Mouse (Mus musculus): ENCODE measurements around the gene Banp. TPM values are rescaled to one million over a fixed set of nuclear protein-coding genes. Genes with fewer than 3 reads are reported as not detected.

Banp gene
- total and polyA plus RNA-seq, 2 experiments from 2014 or later: 10.6 to 27.9 TPM

DNA sequence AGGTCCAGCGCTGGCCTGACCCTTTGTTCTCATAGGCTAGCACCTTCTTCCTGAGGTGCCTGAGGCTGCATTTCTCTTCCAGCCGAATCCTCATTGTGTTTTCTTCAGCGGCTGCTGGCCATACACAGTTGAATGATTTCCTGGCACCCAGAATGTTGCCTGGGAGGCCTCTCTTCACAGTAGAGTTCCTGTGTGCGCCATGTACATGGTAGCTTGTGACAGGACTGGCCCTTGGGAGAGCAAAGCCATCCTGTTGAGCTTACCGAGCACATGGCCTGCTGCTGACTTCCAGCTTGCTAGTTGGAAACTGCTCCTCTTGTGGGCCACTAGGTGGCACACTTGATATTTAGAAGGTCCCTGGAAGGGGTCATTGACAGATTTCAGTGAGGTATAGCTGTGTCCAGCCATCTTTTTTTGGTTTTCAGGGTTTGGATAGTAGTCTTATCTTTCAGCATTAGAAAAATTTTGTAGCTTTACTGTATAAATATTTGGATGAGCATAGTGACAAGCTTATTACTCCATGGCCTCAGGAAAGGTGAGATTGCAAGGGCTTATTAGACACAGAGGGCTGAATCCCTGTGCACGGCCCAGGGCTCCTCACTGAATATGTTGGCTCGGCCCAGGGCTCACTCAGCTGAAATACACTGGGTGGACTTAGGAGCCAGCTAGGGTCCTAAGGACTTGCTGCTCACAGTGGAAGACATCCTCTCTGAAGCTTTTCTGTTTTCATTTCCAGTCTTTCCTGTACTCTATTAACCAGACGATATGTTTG is 28.5 kb downstream of the Banp start:
- H3K9ac ChIP-seq (replicated peaks; ENCODE audit: low read depth, low read length): no peak overlapping the region
- 64% methylated on average over 8 of the region's 8 CpGs for WGBS
- H3K4me3 ChIP-seq (ENCODE audit: low read depth, low read length): no peak overlapping the region
- peak; percentile 92 for TF ChIP-seq CTCF (IDR thresholded peaks at IDR 0.05; ENCODE audit: low read depth)
- no peak for TF ChIP-seq EP300 (IDR thresholded peaks at IDR 0.05; ENCODE audit: low read depth)
- no peaks in the 10 kb centered on the region for H3K4me1 ChIP-seq (ENCODE audit: control insufficient read depth, insufficient read depth)
- no peaks in the 10 kb centered on the region for H3K27me3 ChIP-seq (ENCODE audit: control insufficient read depth, insufficient read depth, low read length)
- no peaks in the 10 kb centered on the region for H3K9me3 ChIP-seq (replicated peaks; ENCODE audit: control insufficient read depth, low read length)
- DNase-seq (ENCODE audit: low spot score) (peak; percentile 87), ATAC-seq (ENCODE audit: insufficient read depth, low read depth) (peak; percentile 66)
- H3K4me2 ChIP-seq (ENCODE audit: low read depth, low read length): no peak overlapping the region
- no peak overlapping the region for H3K27ac ChIP-seq (ENCODE audit: low read depth)
- peaks cover 55% of the 10 kb centered on the region for H3K36me3 ChIP-seq (replicated peaks; ENCODE audit: control insufficient read depth, insufficient read depth, low read length)

DNA sequence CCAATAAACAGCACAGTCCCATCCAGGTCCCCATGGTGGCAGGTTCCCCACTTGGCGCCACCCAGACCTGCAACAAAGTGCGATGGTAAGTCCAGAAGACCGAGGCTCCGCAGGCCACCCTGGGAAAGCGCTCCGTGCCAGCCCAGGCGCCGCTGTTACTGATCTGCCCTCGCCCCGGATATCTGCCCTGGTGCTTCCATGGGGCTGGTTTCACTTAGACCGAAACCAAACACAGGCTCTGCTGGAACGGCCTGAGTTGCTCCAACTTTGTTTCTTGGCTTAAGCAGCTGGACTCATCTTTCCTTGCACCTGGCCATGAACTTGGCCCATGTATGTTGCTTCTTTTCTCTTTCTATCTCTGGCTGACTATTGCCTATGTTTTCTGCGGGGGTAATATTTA is 29.1 kb downstream of the Banp start:
- DNase-seq (ENCODE audit: low spot score): no peak
- Histone ChIP-seq H3K4me2 (ENCODE audit: low read depth, low read length) (no peak overlapping the region), H3K27me3 (ENCODE audit: control insufficient read depth, insufficient read depth, low read length) (no peaks in the 10 kb centered on the region), H3K9ac (replicated peaks; ENCODE audit: low read depth, low read length) (no peak overlapping the region), H3K4me3 (ENCODE audit: low read depth, low read length) (no peak overlapping the region), H3K4me1 (ENCODE audit: control insufficient read depth, insufficient read depth) (no peaks in the 10 kb centered on the region), H3K27ac (ENCODE audit: low read depth) (no peak overlapping the region), H3K36me3 (replicated peaks; ENCODE audit: control insufficient read depth, insufficient read depth, low read length) (peaks cover 61% of the 10 kb centered on the region), H3K9me3 (replicated peaks; ENCODE audit: control insufficient read depth, low read length) (no peaks in the 10 kb centered on the region)
- 92% methylated on average over 13 of the region's 13 CpGs for WGBS
- no peak for ATAC-seq (ENCODE audit: insufficient read depth, low read depth)
- no peak for TF ChIP-seq CTCF (IDR thresholded peaks at IDR 0.05; ENCODE audit: low read depth)
- TF ChIP-seq EP300 (IDR thresholded peaks at IDR 0.05; ENCODE audit: low read depth): no peak

DNA sequence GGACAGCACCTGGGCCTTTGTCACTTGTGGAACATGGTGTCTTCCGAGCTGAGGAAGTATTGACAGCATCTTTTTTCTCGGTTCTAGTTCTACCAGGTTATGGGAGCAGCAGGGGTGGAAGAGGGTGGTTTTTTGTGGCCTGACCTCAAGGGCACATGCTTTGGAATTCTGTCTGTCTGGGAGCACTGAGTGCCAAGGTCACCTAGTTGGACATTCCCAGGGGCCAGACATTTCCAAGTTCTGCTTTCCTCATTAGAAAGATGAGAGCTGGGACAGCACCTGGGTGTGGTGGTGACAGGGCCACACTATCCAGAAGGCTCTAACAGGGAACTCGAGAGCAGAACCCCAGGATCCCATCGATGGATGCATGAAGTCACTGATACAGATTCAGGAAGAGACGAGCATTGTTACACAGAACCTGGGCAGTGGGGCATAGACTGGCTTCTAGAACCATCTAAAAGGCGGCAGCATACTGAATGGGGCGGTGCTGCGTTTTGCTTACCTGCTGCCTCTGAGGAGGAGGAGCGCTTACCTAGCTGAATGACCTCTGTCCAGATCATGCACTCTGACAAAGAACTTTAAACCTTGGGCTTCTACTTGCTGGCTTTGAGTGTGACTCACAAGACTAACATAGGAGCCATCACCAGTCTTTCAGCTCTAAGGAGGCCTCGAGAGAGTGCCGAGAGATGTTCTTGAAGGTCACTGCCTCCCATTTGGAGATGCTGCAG is 31.4 kb downstream of the Banp start:
- H3K4me1 ChIP-seq (ENCODE audit: control insufficient read depth, insufficient read depth): no peaks in the 10 kb centered on the region
- DNase-seq (ENCODE audit: low spot score) (no peak), ATAC-seq (ENCODE audit: insufficient read depth, low read depth) (no peak)
- TF ChIP-seq EP300 (IDR thresholded peaks at IDR 0.05; ENCODE audit: low read depth) (no peak), CTCF (IDR thresholded peaks at IDR 0.05; ENCODE audit: low read depth) (no peak)
- H3K4me2 ChIP-seq (ENCODE audit: low read depth, low read length): no peak overlapping the region
- WGBS: 74% methylated on average over 11 of the region's 11 CpGs
- no peak overlapping the region for H3K27ac ChIP-seq (ENCODE audit: low read depth)
- H3K27me3 ChIP-seq (ENCODE audit: control insufficient read depth, insufficient read depth, low read length): no peaks in the 10 kb centered on the region
- no peak overlapping the region for H3K4me3 ChIP-seq (ENCODE audit: low read depth, low read length)
- no peaks in the 10 kb centered on the region for H3K9me3 ChIP-seq (replicated peaks; ENCODE audit: control insufficient read depth, low read length)
- no peak overlapping the region for H3K9ac ChIP-seq (replicated peaks; ENCODE audit: low read depth, low read length)
- H3K36me3 ChIP-seq (replicated peaks; ENCODE audit: control insufficient read depth, insufficient read depth, low read length): peaks cover 49% of the 10 kb centered on the region

DNA sequence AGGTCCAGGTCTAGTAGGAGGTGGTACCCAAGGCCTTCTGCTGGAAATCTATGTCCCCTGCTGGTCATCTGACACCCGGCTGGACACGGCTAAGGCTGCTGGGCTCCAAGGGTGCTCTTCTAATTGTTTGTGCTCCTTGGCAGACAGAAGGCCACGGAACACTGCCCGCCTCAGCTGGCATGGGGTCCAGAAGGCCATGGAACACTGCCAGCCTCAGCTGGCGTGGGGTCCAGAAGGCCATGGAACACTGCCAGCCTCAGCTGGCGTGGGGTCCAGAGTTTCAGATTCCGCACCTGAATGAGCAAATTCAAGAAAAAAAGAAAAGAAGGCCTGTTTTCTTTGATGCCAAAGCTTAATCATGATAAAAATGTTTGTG is 32.0 kb downstream of the Banp start:
- 59% methylated on average over 7 of the region's 7 CpGs for WGBS
- Histone ChIP-seq H3K4me3 (ENCODE audit: low read depth, low read length) (no peak overlapping the region), H3K27me3 (ENCODE audit: control insufficient read depth, insufficient read depth, low read length) (no peaks in the 10 kb centered on the region), H3K4me2 (ENCODE audit: low read depth, low read length) (no peak overlapping the region), H3K9me3 (replicated peaks; ENCODE audit: control insufficient read depth, low read length) (no peaks in the 10 kb centered on the region), H3K4me1 (ENCODE audit: control insufficient read depth, insufficient read depth) (no peaks in the 10 kb centered on the region), H3K9ac (replicated peaks; ENCODE audit: low read depth, low read length) (no peak overlapping the region), H3K36me3 (replicated peaks; ENCODE audit: control insufficient read depth, insufficient read depth, low read length) (peaks cover 43% of the 10 kb centered on the region), H3K27ac (ENCODE audit: low read depth) (no peak overlapping the region)
- TF ChIP-seq EP300 (IDR thresholded peaks at IDR 0.05; ENCODE audit: low read depth): no peak
- TF ChIP-seq CTCF (IDR thresholded peaks at IDR 0.05; ENCODE audit: low read depth): no peak
- no peak for ATAC-seq (ENCODE audit: insufficient read depth, low read depth)
- DNase-seq (ENCODE audit: low spot score): no peak

DNA sequence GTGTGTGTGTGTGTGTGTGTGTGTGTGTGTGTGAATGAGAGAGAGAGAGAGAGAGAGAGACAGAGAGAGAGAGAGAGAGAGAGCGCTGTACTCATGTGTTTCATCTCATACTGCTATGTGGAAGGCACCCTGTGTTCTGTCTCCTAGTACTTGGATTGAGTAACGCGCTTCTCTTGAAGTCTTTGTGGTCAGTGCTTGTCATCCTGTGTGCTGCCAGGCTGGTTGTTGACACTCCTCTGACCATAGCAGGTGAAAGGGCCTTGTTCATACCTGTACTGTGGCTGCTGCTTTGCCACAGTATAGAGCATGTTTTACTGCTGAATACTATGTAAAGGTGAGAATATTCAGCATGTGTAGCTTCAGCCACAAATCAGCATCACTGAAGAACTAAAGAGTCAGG is 36.1 kb downstream of the Banp start:
- Histone ChIP-seq H3K9ac (replicated peaks; ENCODE audit: low read depth, low read length) (no peak overlapping the region), H3K36me3 (replicated peaks; ENCODE audit: control insufficient read depth, insufficient read depth, low read length) (peaks cover 55% of the 10 kb centered on the region), H3K4me1 (ENCODE audit: control insufficient read depth, insufficient read depth) (no peaks in the 10 kb centered on the region), H3K4me2 (ENCODE audit: low read depth, low read length) (no peak overlapping the region), H3K9me3 (replicated peaks; ENCODE audit: control insufficient read depth, low read length) (no peaks in the 10 kb centered on the region), H3K4me3 (ENCODE audit: low read depth, low read length) (no peak overlapping the region), H3K27ac (ENCODE audit: low read depth) (no peak overlapping the region), H3K27me3 (ENCODE audit: control insufficient read depth, insufficient read depth, low read length) (no peaks in the 10 kb centered on the region)
- DNase-seq (ENCODE audit: low spot score): no peak
- no peak for TF ChIP-seq CTCF (IDR thresholded peaks at IDR 0.05; ENCODE audit: low read depth)
- TF ChIP-seq EP300 (IDR thresholded peaks at IDR 0.05; ENCODE audit: low read depth): no peak
- 95% methylated on average over 3 of the region's 3 CpGs for WGBS
- ATAC-seq (ENCODE audit: insufficient read depth, low read depth): no peak

Data from heart, postnatal 0 days (tissue).